Mouse (Mus musculus): ENCODE data around the gene Angptl4.

- TF ChIP-seq FOSL1 (IDR thresholded peaks at IDR 0.05; ENCODE audit: insufficient read depth, low read length, poor library complexity, severe bottlenecking) (no peak), CTCF (IDR thresholded peaks at IDR 0.05; ENCODE audit: control insufficient read depth, insufficient read depth, insufficient read length) (no peak), MAX (IDR thresholded peaks at IDR 0.05) (no peak), MYOD1 (IDR thresholded peaks at IDR 0.05; ENCODE audit: control insufficient read depth, insufficient read length, low read depth) (no peak)
Measured at GRCm38 (mm10) chr17:33773871-33774572, 7.6 kb downstream of the Angptl4 start.
